Mouse (Mus musculus) WW6 (cell line): Measurements from ENCODE around the gene Ccdc85a.
A peak's percentile ranks its signal among the peaks of the same experiment; 100 is the strongest.

Source experiments
- DNase-seq: peaks from one replicate; pipeline ENCODE4 v3.0.0-alpha.2; 2013; ENCODE audit warnings: low read depth, low spot score

Ccdc85a gene

DNA sequence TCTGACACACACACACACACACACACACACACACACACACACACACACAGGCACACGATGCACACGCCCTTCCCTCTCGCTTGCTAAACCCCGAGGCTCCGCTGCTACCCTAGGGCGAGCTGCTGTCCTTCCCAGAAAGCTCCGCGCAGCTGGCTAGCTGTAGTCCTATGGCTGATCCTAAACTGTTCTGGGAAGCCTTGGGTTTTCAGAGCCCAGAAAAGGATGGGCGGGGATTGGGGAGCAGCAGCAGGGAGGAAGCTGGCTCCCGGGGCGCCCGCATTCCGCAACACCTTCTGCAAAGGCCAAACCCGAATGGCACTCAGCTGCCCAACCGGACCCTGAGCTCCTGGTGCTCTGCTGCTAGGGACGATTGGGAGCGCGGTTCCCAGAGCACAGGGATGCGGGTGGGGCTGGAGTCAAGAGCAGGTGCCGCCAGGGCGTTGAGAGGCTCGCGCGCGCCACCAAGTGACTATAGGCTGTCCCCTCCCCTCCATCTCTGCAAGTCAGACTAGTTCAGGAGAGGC lies at the start of gene Ccdc85a:
Gene Ccdc85a, minus strand, starts transcription at position 414 of the 524 bp plus-strand sequence.
- peak; percentile 81 for DNase-seq

DNA sequence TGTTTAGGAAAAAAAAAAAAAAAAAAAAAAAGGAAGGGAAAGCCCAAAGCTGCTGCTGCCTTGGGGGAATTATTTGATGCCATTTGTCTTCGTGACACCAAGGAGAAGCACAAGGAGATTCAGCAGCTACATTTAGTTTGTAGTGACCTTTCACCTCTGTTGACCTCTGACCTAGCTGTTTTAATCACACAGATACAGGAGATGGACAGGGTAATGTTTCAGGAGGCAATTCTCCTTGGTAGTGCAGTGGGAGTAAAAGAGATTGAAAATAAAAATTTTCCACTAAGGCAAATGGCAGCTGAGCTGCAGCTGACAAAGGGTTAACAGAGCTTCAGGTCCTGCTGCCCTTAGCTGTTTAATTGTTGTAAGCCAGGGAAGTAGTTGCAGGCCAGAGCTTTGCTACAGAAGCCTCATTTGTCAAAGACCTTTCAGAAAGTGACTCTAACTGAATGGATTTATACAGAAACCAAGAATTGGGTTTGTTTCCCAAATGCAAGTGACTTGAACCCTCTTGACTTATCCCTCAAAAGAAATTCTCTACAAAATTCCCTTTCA lies 49.5 kb upstream of the Ccdc85a start:
- DNase-seq: no peak

DNA sequence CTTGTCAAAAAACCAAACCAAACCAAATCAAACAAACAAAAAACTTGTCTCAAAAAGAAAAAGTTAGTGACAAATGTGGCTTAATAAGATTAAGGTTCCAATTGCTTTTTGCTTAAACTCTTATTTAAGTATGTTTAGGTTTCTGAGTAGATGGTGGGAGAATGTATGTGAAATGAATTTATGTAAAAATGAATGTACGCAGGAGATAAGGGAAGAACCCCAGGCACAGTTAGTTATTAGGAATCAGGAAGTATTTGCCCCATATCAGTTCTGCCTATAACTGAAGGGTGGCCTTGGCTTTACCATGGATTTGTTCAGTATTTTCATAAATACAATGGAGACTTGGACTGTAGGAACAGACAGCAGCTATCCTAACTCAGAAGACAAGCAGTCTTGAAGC lies 49.0 kb upstream of the Ccdc85a start:
- DNase-seq: no peak

DNA sequence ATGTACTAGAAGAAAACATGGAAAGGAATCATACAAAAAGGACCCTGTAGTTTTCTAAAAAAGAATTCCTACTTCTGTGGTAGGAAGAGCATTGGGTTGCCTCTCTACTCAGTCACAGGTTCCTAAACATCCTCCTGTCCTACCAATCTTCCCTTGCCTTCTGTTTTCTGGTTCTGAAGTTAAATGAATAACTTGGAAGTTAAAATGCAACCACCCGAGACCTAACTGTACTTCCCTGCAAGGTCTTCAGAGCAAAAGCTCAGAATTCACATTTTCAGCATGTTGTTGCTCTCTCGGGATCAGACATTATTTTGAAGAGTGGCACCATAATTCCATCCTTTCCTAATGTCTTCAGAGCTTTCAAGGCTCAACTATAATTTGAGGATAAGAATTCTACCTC lies 46.6 kb upstream of the Ccdc85a start:
- no peak for DNase-seq

DNA sequence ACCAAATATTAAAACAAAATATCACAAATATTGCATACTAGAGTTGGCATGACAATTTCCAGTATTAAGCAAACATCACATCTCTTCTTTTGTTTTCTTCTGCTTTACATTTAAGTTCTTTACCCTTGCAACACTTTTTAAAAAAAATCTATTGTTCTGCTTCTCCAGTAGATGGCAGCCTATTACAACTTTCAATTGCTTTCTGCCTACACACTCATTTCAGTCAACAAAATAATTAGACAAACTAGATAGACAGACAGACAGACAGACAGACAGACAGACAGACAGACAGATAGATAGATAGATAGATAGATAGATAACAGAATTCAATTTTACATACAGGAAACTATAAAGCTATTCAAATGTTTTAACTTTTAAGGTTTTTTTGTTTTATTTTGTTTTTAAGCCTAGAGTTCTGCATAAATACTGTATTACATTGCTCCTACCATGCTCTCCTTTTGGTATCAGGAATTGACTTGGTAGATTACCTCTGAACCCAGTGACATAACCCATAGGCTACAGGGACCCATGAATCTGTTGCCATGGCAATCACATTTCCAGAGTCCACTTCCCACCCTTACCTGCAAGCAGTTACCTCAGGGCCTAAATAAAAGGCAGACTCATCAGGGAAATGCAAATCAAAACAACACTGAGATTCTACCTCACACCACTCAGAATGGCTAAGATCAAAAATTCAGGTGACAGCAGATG lies 26.8 kb upstream of the Ccdc85a start:
- DNase-seq: no peak

DNA sequence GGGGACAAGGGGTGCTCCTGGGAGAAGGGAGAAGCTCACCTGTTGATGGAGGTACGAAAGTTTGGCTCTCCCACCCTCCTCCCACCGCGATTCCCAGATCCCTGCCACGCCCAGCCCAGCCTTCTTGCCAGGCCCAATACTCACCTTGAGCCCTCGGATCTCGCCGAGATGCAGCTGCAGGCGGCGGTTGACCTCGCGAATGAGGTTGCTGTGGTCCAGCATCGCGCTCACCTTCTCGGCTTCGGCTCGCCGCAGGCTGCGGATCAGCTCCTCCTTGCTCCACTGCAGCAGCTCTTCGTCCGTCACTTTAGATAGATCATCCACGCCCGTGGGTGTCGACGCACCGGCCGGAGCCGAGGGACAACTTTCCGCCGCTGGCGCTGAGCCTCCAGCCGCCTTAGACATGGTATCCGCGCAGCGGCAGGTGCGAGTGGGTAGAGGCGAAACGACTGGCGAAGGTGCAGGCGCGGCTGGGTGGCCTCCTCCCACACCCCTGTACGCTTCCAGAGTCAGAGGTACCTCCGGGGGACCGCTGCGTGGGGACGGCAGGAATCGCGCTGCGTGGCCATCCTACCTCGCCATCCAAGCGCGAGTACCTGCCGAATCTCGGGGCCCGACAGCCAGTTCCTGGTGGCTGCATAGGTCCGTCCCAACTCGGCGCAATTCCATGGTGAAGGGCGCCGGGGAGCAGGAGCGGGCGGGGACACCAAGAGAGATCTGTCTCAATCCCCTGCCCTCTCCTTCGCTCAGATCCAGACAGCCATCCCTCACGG lies 800 bp downstream of the Ccdc85a start:
- peak; percentile 55 for DNase-seq

DNA sequence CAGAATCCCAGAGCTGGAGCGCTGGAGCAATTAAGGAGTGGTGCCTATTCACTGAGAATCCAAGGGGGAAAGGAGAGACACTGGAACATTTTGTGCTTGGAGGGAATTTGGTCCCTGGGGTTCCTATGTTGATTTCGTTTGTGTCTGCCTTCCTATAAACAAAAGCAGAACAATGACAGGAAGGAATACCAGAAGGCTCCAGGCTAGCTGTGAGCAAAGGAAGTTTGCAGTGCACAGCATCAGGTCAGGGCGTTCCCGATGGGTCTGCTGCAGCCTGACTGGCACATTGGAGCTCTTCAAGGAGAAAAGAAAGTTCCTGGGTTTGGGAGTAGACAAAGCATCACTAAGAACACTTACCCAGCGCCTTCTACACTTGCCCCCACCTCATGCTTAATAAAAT lies 1.9 kb downstream of the Ccdc85a start:
- peak; percentile 33 for DNase-seq

DNA sequence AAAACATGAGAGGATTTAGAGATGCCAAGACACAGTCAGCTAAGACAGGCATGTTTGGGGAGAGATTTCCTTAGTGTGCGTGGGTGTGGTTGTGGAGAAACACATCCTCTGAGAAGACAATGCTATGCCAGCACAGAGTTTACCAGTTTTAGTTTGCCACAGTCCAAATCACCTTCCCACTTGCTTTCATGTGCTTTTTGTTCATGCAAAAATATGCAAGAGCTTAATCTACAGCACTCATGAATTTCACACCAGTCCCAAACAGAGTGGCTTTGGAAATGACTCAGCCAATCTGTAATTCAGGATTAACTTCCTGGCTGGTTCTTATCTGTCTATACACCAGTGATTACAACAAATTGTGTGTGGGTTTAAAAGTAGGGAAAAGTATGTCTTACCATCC lies 11.7 kb downstream of the Ccdc85a start:
- DNase-seq: no peak

DNA sequence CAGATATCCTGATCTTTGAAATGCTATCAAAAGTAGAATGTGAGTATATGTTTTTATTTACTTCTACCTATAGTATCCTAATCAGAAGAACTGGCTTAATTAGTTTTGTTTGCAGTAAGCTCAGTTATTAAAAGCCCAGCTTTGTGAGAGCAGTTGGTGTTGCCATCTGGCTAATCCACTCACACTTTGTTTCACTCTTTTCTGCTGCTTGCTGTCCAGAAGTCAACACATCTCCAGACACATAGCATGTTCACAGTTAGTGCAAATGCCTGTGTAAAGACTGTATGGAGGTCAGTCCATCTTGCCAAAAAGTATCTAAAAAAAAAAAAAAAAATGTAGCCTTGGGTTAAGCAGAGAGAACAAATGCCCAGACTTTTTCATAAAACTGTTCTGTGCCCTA lies 27.7 kb downstream of the Ccdc85a start:
- DNase-seq: no peak

DNA sequence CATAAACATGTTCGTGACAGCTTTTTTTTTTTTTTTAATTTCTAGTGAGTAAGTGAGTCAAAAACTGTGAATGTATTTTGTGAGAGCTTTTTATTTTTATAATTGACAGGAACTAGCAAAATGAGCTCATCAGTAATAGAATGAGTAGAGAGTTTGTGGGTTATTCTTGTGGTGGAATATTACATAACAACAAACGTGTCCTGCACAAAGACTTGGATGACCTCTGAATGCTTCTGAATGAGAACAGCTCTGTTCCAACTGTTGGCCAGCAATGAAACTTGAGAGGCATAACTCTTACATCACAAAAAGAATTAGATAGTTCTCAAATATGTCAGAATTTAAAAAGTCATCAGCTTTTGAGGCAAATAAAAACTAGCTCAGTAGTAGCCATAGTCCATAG lies 40.7 kb downstream of the Ccdc85a start:
- no peak for DNase-seq

DNA sequence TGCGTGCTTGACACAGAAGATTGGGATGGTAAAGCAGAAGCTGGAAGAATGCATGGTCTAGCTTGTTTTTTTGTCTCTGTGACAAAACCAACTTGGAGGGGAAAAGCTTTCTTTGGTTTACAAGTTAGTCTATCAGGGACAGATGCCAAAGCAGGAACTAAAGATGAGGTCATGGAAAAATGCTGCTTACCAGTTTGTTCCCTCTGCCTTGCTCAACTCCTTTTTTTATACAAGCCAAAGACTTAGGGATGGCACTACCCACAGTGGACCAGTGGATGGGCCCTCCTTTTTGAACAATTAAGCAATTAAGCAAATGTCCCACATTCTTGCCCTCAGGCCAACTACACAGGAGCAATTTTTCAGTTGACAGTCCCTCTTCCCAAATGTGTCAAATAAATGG lies 42.8 kb downstream of the Ccdc85a start:
- no peak for DNase-seq

DNA sequence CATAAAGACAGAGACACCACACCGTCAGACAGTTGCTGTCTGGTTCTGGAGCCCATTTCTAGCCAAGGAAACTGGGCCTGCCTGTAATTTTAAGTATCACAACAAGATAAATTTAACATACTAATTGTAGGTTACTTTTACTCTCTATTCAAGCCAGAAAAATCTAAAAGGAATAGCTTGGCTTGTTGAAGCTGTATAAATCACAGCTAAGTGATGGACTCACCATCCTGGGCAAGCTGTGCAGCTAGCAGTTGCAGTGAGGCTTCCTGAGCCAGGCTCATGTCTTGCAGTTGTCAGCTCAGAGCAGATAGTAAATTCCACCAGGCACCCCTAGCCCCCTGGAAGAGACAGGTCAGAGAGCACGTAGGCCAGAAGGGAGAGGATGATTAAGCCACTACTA lies 50.8 kb downstream of the Ccdc85a start:
- no peak for DNase-seq

DNA sequence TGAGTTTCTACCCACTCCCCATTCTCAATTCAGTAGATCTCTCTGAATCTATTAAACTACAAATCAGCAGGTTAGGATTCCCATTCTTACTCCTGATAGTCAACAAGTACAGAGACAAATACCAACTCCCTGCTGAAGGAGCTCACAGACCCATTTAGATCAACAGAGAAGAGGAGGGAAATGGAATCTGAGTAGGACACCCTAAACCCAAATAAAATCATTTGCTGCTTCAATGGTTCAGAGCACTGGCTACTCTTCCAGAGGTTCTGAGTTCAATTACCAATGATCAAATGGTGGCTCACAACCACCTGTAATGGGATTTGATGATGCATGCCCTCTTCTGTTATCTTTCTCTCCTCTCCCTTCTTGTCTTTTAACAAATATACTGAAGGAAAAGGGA lies 82.9 kb downstream of the Ccdc85a start:
- no peak for DNase-seq

DNA sequence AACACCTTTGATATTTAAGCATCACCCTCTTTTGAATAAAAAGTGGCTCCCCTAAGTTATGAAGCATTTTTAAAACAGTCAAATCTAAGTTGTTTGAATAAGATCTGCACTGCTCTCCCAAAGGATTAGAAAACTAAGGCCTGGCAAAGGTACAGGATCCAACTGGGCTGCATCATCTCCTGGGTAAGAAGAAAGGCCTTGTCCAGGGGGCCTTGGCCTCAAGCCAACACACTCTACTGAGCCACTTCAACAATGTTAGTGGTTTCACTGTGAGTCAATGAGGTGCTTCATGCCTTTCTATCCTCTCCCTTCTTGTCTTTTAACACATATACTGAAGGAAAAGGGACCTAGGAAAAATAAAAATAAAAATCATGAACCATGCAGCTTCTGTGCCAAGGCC lies 87.1 kb downstream of the Ccdc85a start:
- DNase-seq: no peak

DNA sequence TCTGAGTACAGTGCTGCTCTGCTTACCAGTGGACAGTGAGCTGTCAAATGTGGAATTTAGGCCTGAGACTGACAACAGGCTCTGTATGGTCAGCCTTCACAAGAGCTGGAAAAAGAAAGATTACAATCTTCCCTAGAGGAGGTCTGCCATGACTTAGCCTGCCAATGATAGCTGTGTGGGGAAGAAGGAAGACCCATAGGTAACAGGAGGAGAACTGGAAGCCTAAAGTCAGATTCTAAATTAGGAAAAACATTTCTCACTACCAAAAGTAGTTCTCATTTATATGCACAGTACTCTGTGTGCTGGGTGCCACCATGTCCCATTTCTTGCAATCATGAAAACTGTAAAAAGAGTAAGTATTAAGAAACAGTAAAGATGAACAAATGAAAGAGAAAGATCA lies 90.8 kb downstream of the Ccdc85a start:
- no peak for DNase-seq

DNA sequence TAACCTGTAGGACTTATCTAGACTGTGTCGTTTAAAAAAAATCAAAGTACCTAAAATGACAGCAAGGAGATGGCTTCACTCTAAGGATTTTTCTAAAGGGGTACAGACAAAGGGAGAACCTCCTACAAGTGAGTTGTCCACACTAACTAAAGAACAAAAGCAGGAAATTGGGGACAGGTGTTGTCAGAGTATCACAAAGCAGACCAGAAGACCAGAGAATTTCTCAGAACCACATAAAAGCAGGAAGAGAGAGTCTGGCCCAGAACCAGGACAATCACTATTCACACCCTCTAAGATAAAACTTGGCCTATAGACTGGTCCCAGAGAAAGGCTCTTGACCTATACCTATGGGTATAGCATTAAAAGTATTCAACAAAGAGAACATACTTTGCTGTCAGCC lies 92.8 kb downstream of the Ccdc85a start:
- DNase-seq: no peak

DNA sequence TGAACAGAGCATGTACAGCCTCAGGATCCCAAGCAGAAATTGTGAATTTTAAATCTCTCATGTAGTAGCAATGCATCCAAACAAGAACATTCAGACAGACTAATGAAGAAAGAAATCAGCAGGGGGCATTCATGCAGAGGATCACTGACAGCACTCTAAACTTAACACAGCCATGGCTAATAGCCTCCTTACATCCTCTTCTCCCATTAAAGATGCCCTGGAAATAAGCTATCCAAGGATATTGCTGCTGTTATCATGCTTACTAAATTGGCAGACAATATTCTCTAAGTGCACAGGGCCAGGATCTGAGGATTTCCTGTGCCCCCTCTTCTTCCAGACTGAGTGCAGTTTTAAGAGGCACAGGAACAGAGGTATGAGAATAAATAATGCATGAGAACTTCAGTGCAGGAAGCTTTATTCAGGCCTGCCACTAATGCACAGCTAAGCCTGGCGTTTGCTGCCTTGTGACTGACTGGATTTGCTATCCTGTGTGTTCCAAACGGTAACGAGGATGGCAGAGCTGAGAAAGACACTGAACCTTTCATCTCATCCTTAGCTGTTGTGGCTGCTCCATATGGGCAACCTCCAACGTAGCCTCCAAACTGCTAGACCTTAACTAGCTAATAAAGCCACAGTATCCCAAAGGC lies 99.9 kb downstream of the Ccdc85a start:
- DNase-seq: no peak

DNA sequence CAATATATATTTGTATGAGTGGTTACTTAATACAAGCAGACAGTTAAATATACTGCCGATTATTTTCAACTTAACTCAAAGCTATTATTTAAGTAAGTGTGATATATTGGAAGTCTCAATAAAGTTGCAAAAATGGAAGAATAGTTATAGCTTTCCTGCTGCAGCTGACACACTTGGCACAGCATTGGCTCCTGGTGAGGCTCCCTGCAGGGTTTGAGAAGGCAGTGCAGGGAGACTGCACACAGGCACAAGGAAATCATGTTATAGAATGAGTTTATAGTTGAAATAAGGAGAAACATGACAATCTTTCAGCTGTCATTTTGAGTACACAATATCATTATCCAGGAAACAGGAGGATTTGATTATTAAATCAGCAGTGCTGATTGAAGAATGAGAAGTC lies 107.0 kb downstream of the Ccdc85a start:
- DNase-seq: no peak

DNA sequence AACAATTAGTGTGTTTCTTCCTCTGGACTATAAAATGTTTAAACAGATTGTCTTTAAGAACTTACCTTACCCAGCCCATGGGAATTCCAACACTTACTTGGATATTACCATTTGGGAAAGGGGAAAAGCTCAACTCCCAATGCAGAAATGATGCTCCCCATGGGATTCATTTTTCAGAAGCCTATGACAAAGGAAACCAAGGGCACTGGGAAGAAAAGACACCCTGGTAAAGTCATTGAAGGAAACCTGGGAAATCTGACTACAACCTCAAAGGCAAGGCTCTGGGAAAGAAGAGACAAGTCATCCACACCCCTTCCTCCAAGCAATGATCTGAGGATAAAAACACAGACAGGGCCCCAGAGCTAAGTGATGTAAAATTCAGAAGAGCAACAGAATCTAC lies 118.4 kb downstream of the Ccdc85a start:
- no peak for DNase-seq

DNA sequence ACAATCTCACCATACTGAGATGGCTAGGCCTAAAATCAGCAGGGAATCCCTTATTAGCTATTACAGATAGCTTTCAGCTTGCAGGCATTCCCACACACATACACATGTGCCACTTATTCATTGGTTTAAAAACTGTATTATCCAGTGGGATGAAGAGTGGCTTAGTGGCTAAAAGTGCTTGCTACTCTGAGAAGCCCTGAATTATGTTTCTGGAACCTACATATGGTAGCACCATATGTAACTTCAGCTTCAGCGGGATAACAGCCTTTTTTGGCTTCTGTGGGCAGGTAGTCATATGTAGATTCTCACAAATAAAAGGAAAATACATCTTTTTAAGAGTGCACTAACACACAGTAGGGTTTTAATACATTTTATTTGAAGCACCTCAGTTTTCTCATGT lies 119.2 kb downstream of the Ccdc85a start:
- no peak for DNase-seq

DNA sequence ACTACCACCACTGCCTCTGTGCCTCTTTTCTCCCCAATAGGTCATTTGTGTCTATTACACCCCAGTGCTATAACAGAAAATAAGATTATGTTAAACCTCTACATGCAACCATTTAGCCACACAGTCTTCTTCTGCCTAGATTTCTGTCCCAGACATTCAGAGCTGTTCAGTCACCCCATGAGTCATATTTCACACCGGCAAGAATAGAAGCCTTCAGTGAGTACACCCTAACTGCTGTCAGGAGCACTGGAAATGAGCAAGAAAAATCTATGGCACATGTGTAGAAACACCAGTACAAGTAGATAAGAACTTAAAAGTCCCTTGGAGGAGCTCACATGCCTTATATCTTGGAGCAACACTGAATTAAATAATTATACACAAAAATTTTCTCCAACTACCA lies 125.0 kb downstream of the Ccdc85a start:
- DNase-seq: no peak

DNA sequence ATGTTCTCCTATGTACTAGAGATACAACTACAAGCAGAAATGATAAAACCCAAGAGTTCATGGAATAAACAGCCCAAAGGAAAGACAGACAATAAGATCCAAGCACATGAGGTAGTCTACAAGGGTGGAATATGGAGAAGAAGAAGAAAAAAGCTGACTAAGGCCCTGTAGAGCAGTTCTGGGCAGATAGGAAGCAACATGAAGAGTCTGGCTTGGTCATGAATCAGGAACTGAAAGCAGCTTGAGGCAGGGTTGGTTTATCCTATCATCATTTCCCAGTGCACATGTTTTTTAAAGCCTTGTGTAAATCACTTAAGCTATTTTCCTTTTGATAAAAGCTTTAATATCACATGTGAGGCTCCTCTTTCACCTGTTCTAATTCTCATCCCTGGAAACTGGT lies 144.2 kb downstream of the Ccdc85a start:
- DNase-seq: no peak
